Mouse (Mus musculus) gastrocnemius, postnatal 14 days (tissue): ENCODE measurements around the gene Cwf19l1. TPM values are rescaled to one million over a fixed set of nuclear protein-coding genes. Genes with fewer than 3 reads are reported as not detected.
"Not testable (repeated sequence)": the region's sequence is repeated elsewhere in the genome, so short reads cannot be mapped to it uniquely, and the experiment has no call there.

Source experiments
- DNase-seq: peaks from one replicate; pipeline ENCODE4 v3.0.0; 2021; ENCODE audit warnings: mixed read lengths
- intact Hi-C: fragments of 180-260 bp; cut with DNase I; formaldehyde crosslinking; loops from one replicate; pipeline ENCODE4 v1.15.1; 2025; ENCODE audit warnings: low total_unique reads
- total RNA-seq, 2 experiments: library from RNA; stranded (reverse); gene quantifications; 2 replicates each; pipeline ENCODE4 v1.2.3; 2021

Gene Cwf19l1
- total RNA-seq, 2 experiments from 2014 or later: 6.4 to 6.6 TPM

- intact Hi-C loops: no loop called here
- no peak for DNase-seq
Measured at GRCm38 (mm10) chr19:44121137-44121536, 14.5 kb downstream of the Cwf19l1 start.

DNA sequence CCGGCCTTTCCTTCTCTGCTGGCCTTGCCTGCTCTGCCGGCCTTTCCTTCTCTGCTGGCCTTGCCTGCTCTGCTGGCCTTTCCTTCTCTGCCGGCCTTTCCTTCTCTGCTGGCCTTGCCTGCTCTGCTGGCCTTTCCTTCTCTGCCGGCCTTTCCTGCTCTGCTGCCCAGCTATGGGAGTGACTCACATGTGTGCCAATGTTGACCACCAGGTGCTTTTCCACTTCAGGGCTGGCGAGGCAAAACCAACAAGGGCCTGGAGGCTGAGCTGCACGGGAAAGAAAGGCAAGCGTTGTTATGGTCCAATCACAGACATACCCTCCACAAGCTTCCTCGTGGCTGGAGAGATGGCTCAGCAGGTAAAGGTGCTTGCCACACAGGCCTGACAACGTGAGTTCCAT lies 15.0 kb downstream of the Cwf19l1 start:
- DNase-seq, intact Hi-C loops: not testable (repeated sequence)

- DNase-seq: no peak
- intact Hi-C loops: no loop called here
Measured at GRCm38 (mm10) chr19:44117793-44118192, 17.9 kb downstream of the Cwf19l1 start.

DNA sequence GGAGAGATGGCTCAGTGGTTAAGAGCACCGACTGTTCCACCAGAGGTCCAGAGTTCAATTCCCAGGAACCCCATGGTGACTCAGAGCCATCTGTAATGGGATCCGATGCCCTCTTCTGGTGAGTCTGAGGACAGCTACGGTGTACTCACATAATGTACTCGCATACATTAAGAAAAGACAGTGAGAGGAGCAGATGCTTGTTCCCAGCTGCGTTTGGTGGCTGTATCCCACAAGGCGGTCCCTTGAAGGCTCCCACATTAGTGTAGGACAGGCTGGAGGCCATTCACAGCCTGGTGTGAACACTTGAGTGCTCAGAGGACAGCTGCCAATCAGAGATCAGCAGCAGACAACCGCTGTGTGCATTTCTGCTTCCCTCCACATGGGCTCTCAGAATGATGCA lies 24.0 kb downstream of the Cwf19l1 start:
- no peak for DNase-seq
- intact Hi-C loops: no loop called here

GRCm38 (mm10) chr19:44110356-44110755 lies 25.3 kb downstream of the Cwf19l1 start:
- DNase-seq: no peak
- intact Hi-C loops: no loop called here

DNA sequence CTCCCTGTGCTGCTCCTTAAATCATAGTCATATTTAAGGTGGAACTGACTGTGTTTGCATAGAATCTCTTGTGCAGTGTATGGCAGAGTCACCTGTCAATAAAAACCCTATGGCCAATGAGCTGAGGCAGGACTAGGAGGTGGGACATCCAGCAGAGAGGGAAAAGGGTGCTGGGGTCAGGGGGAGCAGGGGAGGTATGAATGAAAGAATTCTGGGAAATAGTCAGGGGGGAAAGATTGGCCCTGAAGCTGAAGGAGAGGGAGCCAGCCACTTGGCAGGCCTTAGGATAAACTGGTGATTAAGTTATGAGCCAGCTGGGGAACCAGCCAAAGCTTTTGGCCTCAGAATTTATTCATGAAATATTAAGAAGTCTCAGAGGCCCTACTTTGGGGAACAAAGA lies 26.7 kb downstream of the Cwf19l1 start:
- intact Hi-C loops: no loop called here
- DNase-seq: no peak

GRCm38 (mm10) chr19:44107661-44108521 lies 27.8 kb downstream of the Cwf19l1 start:
- intact Hi-C loops: no loop called here
- no peak for DNase-seq

GRCm38 (mm10) chr19:44106831-44107660 lies 28.6 kb downstream of the Cwf19l1 start, which contains the start of gene Chuk:
Gene Chuk, minus strand, starts transcription at chr19:44107480.
- peak; percentile 97 for DNase-seq
- intact Hi-C loops: no loop called here

- intact Hi-C loops: no loop called here
- DNase-seq: no peak
Measured at GRCm38 (mm10) chr19:44104393-44104792, 31.3 kb downstream of the Cwf19l1 start.

- intact Hi-C loops: no loop called here
- DNase-seq: no peak
Measured at GRCm38 (mm10) chr19:44103001-44103400, 32.7 kb downstream of the Cwf19l1 start.

- no peak for DNase-seq
- intact Hi-C loops: no loop called here
Measured at GRCm38 (mm10) chr19:44100840-44101239, 34.8 kb downstream of the Cwf19l1 start.

- no peak for DNase-seq
- intact Hi-C loops: no loop called here
Measured at GRCm38 (mm10) chr19:44086278-44086677, 49.4 kb downstream of the Cwf19l1 start.

DNA sequence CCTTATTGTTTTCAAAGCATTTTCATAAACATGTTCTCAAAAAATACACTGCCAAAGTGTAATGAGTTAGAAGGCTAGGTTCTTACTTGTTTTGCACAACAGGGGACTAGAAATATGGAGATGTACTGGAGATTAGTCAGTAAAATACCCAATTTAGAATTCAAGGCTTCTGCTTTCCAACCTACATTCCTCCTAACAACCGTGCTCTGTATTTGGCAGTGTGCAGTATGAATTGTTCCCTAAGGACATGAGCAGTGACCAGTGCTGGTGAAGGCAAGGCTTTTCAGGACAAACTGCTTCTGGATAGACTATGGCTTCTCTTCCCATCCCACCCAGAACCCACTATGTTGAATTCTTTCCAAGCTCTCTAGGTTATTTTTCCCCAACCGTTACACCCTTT lies 54.8 kb downstream of the Cwf19l1 start:
- intact Hi-C loops: no loop called here

DNA sequence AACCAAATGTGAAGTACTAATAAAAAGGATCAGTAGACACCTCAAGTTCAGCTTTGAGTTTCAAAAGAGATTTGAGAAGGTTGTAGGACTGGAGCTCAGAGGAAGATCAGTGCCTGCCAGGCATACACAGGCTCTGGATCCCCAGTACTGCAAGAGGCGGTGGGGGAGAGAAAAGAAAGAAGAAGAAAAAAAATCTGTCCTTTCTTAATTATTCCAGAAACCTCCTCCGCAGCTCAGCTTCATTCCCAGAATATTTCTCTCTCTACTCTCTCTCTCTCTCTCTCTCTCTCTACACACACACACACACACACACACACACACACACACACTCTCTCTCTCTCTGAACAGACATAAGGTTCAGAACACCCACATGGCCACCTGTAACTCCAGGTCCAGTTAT lies 55.7 kb downstream of the Cwf19l1 start:
- intact Hi-C loops: no loop called here
- no peak for DNase-seq

More for the DNA sequence above, 54.8 kb downstream of the Cwf19l1 start:
- DNase-seq: no peak

GRCm38 (mm10) chr19:44077024-44077423 lies 58.7 kb downstream of the Cwf19l1 start:
- intact Hi-C loops: no loop called here
- no peak for DNase-seq

- intact Hi-C loops: no loop called here
- DNase-seq: no peak
Measured at GRCm38 (mm10) chr19:44076457-44076856, 59.2 kb downstream of the Cwf19l1 start.

DNA sequence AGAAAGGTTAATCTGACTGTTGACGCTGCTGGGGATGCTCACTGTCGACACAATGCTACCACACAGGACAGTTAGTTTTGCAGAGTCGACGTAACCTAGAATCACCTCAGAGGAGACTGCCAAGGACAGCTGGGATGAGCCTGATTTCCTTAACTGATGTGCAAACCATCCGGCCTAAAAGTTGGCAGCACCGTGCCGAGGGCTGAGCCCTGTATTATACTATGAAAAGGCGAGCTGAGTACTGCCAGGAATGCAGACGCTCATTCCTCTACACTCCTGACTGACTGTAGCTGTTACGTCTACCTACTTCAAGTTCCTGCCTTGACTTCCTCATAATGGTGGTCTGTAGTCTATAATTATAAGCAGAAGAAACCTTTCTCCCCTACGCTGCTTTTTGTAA lies 60.7 kb downstream of the Cwf19l1 start:
- no peak for DNase-seq
- intact Hi-C loops: no loop called here

- no peak for DNase-seq
- intact Hi-C loops: no loop called here
Measured at GRCm38 (mm10) chr19:44071166-44071565, 64.5 kb downstream of the Cwf19l1 start.

DNA sequence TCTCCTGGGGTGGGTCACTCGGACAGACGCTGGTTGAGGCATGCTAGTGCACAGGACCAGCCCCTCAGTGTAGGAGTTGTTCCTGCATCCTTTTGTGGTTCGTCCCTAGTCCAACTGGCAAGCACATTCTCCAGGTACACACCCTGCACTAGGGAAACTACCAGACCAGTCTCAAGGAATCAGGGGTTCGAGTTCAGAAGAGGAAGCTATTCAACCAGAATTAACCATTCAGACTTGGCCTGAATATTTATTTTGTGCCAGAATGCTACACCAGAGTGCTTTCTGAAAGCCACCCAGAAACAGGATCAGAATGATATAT lies 65.8 kb downstream of the Cwf19l1 start:
- DNase-seq: no peak
- intact Hi-C loops: no loop called here

GRCm38 (mm10) chr19:44069121-44069913 lies 66.4 kb downstream of the Cwf19l1 start, which contains the start of gene Erlin1:
Gene Erlin1, minus strand, starts transcription at chr19:44069785.
- intact Hi-C loops: no loop called here
- DNase-seq: peak; percentile 91
